Mouse (Mus musculus) stomach, embryonic 14.5 days (tissue): Measurements from ENCODE around the gene Gm4070. TPM values are rescaled to one million over a fixed set of nuclear protein-coding genes. Genes with fewer than 3 reads are reported as not detected.

Source experiments
- polyA plus RNA-seq: library from polyadenylated mRNA; unstranded; fragments of >200 nt; fragmentation: Nextera tagmentation; extraction: Ambion mirVana; gene quantifications from 2 replicates; pipeline ENCODE4 v1.2.1, GENCODE M21; 2014

Gm4070 gene
- polyA plus RNA-seq, 1 experiment from 2014 or later: not detected

Other genes with a start within 250 kb of the Gm4070 start
- 373 and 394 TPM in 2 replicates for gene Ilk, start 217.4 kb downstream of the Gm4070 start, polyA plus RNA-seq
- 39.0 and 40.2 TPM in 2 replicates for gene Rrp8, start 216.6 kb downstream of the Gm4070 start, polyA plus RNA-seq
- 133 and 135 TPM in 2 replicates for gene Taf10, start 209.6 kb downstream of the Gm4070 start, polyA plus RNA-seq
- 79.9 and 80.2 TPM in 2 replicates for gene Tpp1, start 201.7 kb downstream of the Gm4070 start, polyA plus RNA-seq
- gene Dchs1, start 166.3 kb downstream of the Gm4070 start, polyA plus RNA-seq: 18.7 and 20.5 TPM in 2 replicates
- gene Mrpl17, start 142.9 kb downstream of the Gm4070 start, polyA plus RNA-seq: 349 TPM in 2 replicates